Mouse (Mus musculus) midbrain, embryonic 12.5 days (tissue): ENCODE measurements at regions not wholly inside any gene's neighbourhood (a gene's known extent, or its start where the extent isn't known, plus 50 kb on each side); places are given as distances from the start of the nearest gene placed in this dataset.
A peak's percentile ranks its signal among the peaks of the same experiment; 100 is the strongest.

Experiments used
- ATAC-seq: fragments of 200-750 bp; cut with Nextera tagmentation; 2 replicates; pipeline ENCODE4 v1.8.0; 2017; ENCODE audit warnings: low read depth, moderate TSS enrichment, moderate library complexity; ENCODE audit not compliant: low FRiP score
- H3K27ac ChIP-seq: fragments of 300-500 bp; sonication (generic); replicated peaks from 2 replicates; pipeline ENCODE4 v1.5.1; 2016; ENCODE audit warnings: mild to moderate bottlenecking
- H3K27me3 ChIP-seq: fragments of 300-500 bp; sonication (generic); 2 replicates; pipeline ENCODE4 v1.6.1; 2016; ENCODE audit warnings: mild to moderate bottlenecking
- H3K36me3 ChIP-seq: fragments of 300-500 bp; sonication (generic); 2 replicates; pipeline ENCODE4 v1.6.1; 2016
- H3K4me1 ChIP-seq: fragments of 300-500 bp; sonication (generic); 2 replicates; pipeline ENCODE4 v1.6.1; 2016
- H3K4me2 ChIP-seq: fragments of 300-500 bp; sonication (generic); replicated peaks from 2 replicates; pipeline ENCODE4 v1.6.1; 2016; ENCODE audit warnings: mild to moderate bottlenecking, moderate library complexity
- H3K4me3 ChIP-seq: fragments of 300-500 bp; sonication (generic); 2 replicates; pipeline ENCODE4 v1.5.1; 2016; ENCODE audit warnings: mild to moderate bottlenecking
- H3K9ac ChIP-seq: fragments of 300-500 bp; sonication (generic); replicated peaks from 2 replicates; pipeline ENCODE4 v1.6.1; 2016; ENCODE audit warnings: mild to moderate bottlenecking, moderate library complexity
- H3K9me3 ChIP-seq: fragments of 300-500 bp; sonication (generic); 2 replicates; pipeline ENCODE4 v1.6.1; 2016; ENCODE audit warnings: mild to moderate bottlenecking
- WGBS: fragments of 180-500 bp; shearing (Covaris S2); methylation state at CpG from one replicate; pipeline ENCODE4 v1.1.7; 2016; 5-methylcytosine and 5-hydroxymethylcytosine counted together

DNA sequence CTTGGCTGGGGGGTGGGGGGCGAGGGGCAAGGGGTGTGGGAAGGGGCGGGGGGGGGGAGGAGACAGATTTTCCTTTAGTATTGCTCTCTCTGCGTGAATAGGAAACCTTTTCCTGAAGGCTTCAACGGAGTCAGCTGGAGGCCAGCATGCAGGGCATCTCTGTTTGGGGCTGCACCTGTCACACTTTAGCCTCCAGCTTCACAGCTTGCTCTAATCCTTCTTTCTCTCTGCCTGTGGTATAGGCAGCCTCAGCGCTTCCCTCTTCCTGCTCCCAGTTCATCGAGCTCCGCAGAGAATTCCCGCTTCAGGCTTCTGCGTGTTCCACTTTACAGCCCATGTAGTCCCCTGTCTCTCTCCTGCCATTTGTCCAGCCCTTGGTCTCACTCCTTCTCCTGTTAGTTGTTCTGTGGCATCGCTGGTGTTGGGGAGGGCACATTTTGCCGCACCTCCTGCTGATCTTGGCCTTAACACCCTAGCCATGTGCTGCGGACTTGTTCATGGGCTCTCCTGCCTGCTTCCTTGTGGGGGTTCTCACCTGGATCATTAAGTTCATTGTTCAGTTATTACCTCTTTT is 51.7 kb upstream of the Jph4 start:
- 0 out of 2 replicates have a peak overlapping the region, but pooled peaks have one; percentile 11 for H3K9ac ChIP-seq
- 19% methylated on average over 11 of the region's 12 CpGs for WGBS
- no peak overlapping the region for H3K4me3 ChIP-seq
- H3K27ac ChIP-seq = no peak overlapping the region
- no peak overlapping the region for H3K4me2 ChIP-seq
- no peaks in the 10 kb centered on the region for H3K9me3 ChIP-seq
- ATAC-seq = no peak
- H3K36me3 ChIP-seq = no peaks in the 10 kb centered on the region
- peaks cover 5% of the 10 kb centered on the region; the same call in 1 of the 2 replicates for H3K4me1 ChIP-seq
- 0 out of 2 replicates have a peak, but pooled peaks cover 4% of the 10 kb centered on the region for H3K27me3 ChIP-seq

DNA sequence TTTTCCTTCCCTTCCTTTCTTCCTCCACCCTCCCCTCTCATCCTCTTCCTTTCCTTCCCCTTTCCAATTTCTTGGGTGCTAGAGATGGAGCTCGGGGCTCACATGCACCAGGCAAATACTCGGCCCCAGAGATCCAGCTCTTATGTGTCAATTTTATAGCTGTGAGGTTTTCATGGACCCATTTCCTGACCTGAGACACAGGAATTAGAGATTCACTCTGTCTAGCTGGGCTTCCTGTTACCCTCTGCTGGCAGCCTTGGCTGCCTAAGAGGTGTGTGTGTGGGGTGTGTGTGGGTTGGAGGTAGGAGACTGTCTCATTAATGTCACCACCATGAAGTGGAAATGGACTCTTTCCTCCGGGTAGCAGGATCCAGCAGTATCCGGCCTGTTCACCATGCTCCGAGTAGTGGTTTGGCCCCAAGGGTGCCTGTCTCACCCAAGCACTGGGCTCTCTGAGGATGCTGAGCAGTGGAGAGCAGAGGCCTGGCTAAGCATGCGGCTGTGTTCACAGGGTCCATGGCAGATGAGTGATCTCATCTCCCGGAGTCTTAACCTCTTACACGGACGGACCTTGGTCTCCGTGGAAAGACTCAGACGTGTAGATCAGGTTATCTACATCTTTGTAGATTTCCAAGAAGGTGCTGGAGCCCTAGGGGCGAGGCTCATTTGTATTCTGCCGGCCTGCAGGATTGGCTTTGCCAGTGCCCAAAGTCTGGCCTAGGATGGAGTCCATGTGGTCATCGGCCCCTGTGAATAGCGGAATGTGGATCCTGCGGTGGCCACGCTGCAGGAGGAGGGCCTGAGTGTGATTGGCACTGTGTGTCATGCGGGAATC is 52.5 kb upstream of the Jph4 start:
- H3K36me3 ChIP-seq = no peaks in the 10 kb centered on the region
- H3K27me3 ChIP-seq = 0 out of 2 replicates have a peak, but pooled peaks cover 4% of the 10 kb centered on the region
- ATAC-seq = no peak
- no peak overlapping the region for H3K27ac ChIP-seq
- no peak overlapping the region for H3K4me2 ChIP-seq
- no peak overlapping the region for H3K9ac ChIP-seq
- H3K9me3 ChIP-seq = no peaks in the 10 kb centered on the region
- no peak overlapping the region for H3K4me3 ChIP-seq
- peaks cover 5% of the 10 kb centered on the region; the same call in 1 of the 2 replicates for H3K4me1 ChIP-seq
- WGBS = 91% methylated on average over 18 of the region's 18 CpGs

DNA sequence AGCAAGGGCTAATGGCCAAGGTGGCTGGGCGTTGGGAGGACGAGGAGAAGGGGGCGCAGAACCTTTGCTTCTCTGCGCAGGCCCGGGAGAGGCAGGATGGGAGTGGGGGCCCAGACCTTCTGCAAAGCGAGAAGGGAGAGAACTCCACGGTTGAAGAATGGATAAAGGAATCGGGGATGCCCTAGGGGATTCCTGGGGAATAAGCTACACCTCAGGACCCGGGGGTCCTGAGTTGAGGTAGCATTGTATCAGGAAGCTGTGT is 52.0 kb upstream of the Dhrs2 start:
- Histone ChIP-seq H3K9ac (no peak overlapping the region), H3K4me3 (no peak overlapping the region), H3K27ac (no peak overlapping the region), H3K4me2 (no peak overlapping the region), H3K4me1 (peaks cover 5% of the 10 kb centered on the region; the same call in 1 of the 2 replicates), H3K36me3 (no peaks in the 10 kb centered on the region), H3K9me3 (no peaks in the 10 kb centered on the region), H3K27me3 (0 out of 2 replicates have a peak, but pooled peaks cover 4% of the 10 kb centered on the region)
- no peak for ATAC-seq
- WGBS = 94% methylated on average over 9 of the region's 9 CpGs

DNA sequence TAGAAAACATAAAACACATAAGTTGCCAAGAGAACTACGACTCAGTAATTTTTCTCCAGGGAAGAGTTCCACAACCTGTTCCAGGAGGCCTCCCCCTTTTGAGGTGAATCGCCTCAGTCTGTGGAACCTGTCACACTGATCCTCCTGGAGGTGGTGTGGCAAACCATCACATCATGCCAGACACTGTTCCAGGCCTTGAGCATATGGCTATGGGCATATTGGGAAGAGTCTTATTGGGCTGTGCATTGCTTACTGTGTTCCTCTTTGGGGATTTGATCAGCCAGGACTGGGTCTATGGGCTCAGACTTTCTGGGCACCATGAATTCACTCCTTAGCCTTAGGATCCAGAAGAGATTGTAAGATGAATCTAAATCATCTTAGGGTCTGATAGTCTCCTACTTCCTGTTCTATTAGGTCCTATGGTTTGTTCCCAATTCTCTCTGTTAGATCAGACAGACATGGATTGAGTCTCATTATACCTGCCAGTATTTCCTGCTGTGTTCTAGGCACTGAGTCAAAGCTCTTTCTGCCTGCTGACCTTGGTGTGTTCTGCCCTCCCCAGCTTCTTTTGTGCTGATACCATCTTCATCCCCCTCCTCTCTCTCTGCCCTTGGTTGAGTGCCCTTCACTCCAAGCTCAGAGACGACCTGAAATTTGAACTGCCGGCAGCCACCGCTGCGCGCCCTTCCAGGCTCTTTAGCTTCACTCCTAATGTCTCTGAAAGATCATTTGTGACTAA is 50.3 kb upstream of the Dhrs2 start:
- Histone ChIP-seq H3K27ac (no peak overlapping the region), H3K9ac (no peak overlapping the region), H3K36me3 (no peaks in the 10 kb centered on the region), H3K4me1 (peaks cover 5% of the 10 kb centered on the region; the same call in 1 of the 2 replicates), H3K4me3 (no peak overlapping the region), H3K9me3 (no peaks in the 10 kb centered on the region), H3K4me2 (no peak overlapping the region), H3K27me3 (0 out of 2 replicates have a peak, but pooled peaks cover 4% of the 10 kb centered on the region)
- ATAC-seq = no peak
- 88% methylated on average over 7 of the region's 7 CpGs for WGBS
